Mouse (Mus musculus): ENCODE data around the gene Gm17359. TPM values are rescaled to one million over a fixed set of nuclear protein-coding genes. Genes with fewer than 3 reads are reported as not detected.

The Gm17359 gene
- polyA plus RNA-seq, 2 experiments = not detected

DNA sequence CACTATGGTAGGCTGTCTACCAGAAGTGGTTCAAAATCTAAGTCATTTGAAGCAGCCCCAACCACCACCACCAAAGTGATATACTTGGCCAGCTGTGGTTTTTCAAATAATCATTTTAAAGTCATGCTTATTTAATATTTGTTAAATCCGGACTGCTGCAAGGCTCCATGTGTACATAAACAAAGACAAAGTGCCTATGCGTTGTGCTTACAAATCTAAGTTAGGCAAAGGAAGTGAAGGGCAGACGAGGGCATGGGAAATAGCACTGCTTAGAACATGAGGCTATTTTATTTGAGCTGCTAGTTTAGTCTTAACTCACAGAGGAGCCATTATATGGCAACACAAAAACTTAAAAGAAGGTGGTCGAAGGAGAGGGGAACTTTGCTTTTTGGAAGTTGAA lies 43.4 kb upstream of the Gm17359 start:
- Histone ChIP-seq H3K9me3 (ENCODE audit: control insufficient read depth, low read length) (no peaks in the 10 kb centered on the region), H3K27ac (no peak overlapping the region), H3K9ac (replicated peaks) (no peak overlapping the region), H3K4me2 (ENCODE audit: low read depth) (no peak overlapping the region), H3K4me1 (replicated peaks; ENCODE audit: control insufficient read depth in 2 of 2, insufficient read depth in 2 of 2, low read length in 1 of 2) (0 out of 4 replicates have a peak, but pooled peaks cover 0 to 2% of the 10 kb centered on the region in 2 experiments), H3K4me3 (ENCODE audit: insufficient read depth in 1 of 2, low read depth in 2 of 2, low read length in 2 of 2) (no peak overlapping the region), H3K27me3 (ENCODE audit: control insufficient read depth, insufficient read depth, low read length) (peaks cover 10% of the 10 kb centered on the region), H3K36me3 (replicated peaks; ENCODE audit: control insufficient read depth, insufficient read depth, low read depth) (no peaks in the 10 kb centered on the region)
- no peak for TF ChIP-seq CTCF (IDR thresholded peaks at IDR 0.05; ENCODE audit: low read depth)
- no peak for TF ChIP-seq EP300 (IDR thresholded peaks at IDR 0.05; ENCODE audit: low read depth)
- DNase-seq (ENCODE audit: low read depth in 3 of 3, low spot score in 3 of 3) (no peak), ATAC-seq (ENCODE audit: insufficient read depth) (no peak)
- WGBS (ENCODE audit: insufficient replicate concordance) = 52% methylated on average over 4 of the region's 4 CpGs

DNA sequence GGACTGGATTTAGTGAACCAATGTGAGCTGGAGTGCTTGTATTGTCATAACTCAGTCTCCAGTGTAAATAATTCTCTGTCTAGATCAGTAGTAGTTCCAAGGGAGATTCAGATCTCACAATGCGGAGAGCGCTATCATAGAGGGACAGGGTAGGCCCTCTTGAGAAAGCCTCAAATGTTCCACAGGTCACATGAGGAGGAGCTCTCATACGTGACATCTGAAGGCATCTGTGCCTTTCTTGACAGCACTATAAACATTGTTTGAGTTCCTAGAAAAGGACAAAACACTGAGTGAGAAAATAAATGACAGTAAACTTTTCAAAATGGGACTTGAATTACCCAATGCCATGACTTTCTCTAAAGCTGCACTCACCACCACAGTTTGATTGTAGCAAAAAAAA lies 41.8 kb upstream of the Gm17359 start:
- Histone ChIP-seq H3K9ac (replicated peaks) (no peak overlapping the region), H3K27me3 (ENCODE audit: control insufficient read depth, insufficient read depth, low read length) (no peaks in the 10 kb centered on the region), H3K4me1 (replicated peaks; ENCODE audit: control insufficient read depth in 2 of 2, insufficient read depth in 2 of 2, low read length in 1 of 2) (0 out of 4 replicates have a peak, but pooled peaks cover 0 to 2% of the 10 kb centered on the region in 2 experiments), H3K4me3 (ENCODE audit: insufficient read depth in 1 of 2, low read depth in 2 of 2, low read length in 2 of 2) (no peak overlapping the region), H3K36me3 (replicated peaks; ENCODE audit: control insufficient read depth, insufficient read depth, low read depth) (no peaks in the 10 kb centered on the region), H3K27ac (no peak overlapping the region), H3K4me2 (ENCODE audit: low read depth) (no peak overlapping the region), H3K9me3 (ENCODE audit: control insufficient read depth, low read length) (no peaks in the 10 kb centered on the region)
- 71% methylated on average over 3 of the region's 3 CpGs for WGBS (ENCODE audit: insufficient replicate concordance)
- no peak for ATAC-seq (ENCODE audit: insufficient read depth)
- no peak for DNase-seq (ENCODE audit: low read depth in 3 of 3, low spot score in 3 of 3)
- TF ChIP-seq EP300 (IDR thresholded peaks at IDR 0.05; ENCODE audit: low read depth) (no peak), CTCF (IDR thresholded peaks at IDR 0.05; ENCODE audit: low read depth) (no peak)

- TF ChIP-seq EP300 (IDR thresholded peaks at IDR 0.05; ENCODE audit: low read depth) (no peak), CTCF (IDR thresholded peaks at IDR 0.05; ENCODE audit: low read depth) (no peak)
- no peak overlapping the region for H3K4me2 ChIP-seq (ENCODE audit: low read depth)
- DNase-seq (ENCODE audit: low read depth in 3 of 3, low spot score in 3 of 3) (no peak), ATAC-seq (ENCODE audit: insufficient read depth) (no peak)
- H3K36me3 ChIP-seq (replicated peaks; ENCODE audit: control insufficient read depth, insufficient read depth, low read depth) = no peaks in the 10 kb centered on the region
- H3K9me3 ChIP-seq (ENCODE audit: control insufficient read depth, low read length) = no peaks in the 10 kb centered on the region
- 0 out of 4 replicates have a peak, but pooled peaks cover 0 to 2% of the 10 kb centered on the region in 2 experiments for H3K4me1 ChIP-seq (replicated peaks; ENCODE audit: control insufficient read depth in 2 of 2, insufficient read depth in 2 of 2, low read length in 1 of 2)
- WGBS (ENCODE audit: insufficient replicate concordance) = 43% methylated on average over 5 of the region's 5 CpGs
- H3K9ac ChIP-seq (replicated peaks) = no peak overlapping the region
- H3K27ac ChIP-seq = no peak overlapping the region
- no peaks in the 10 kb centered on the region for H3K27me3 ChIP-seq (ENCODE audit: control insufficient read depth, insufficient read depth, low read length)
- H3K4me3 ChIP-seq (ENCODE audit: insufficient read depth in 1 of 2, low read depth in 2 of 2, low read length in 2 of 2) = no peak overlapping the region
These were observed 40.4 kb upstream of the Gm17359 start for GRCm38 (mm10) chr3:79296049-79296448.

DNA sequence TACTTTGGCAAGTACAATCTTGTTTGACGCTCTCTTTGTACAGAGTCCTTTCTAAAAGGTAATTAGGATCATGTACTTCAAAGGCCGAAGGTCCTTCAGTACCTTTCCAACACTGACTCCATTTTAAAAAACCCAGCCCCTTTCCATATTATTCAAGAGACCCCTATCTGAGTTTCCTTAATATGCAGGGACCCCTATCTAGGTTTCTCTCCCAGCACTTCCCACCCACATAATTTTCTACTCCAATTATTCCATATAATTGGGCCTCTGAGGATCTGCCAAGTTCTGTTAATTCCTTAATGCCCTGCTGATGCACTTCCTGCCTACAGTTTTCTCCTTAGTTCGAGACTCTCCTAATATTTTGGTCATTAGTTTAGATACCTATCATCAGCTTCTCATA lies 39.9 kb upstream of the Gm17359 start:
- Histone ChIP-seq H3K27me3 (ENCODE audit: control insufficient read depth, insufficient read depth, low read length) (no peaks in the 10 kb centered on the region), H3K36me3 (replicated peaks; ENCODE audit: control insufficient read depth, insufficient read depth, low read depth) (no peaks in the 10 kb centered on the region), H3K4me3 (ENCODE audit: insufficient read depth in 1 of 2, low read depth in 2 of 2, low read length in 2 of 2) (no peak overlapping the region), H3K4me1 (replicated peaks; ENCODE audit: control insufficient read depth in 2 of 2, insufficient read depth in 2 of 2, low read length in 1 of 2) (0 out of 4 replicates have a peak, but pooled peaks cover 0 to 2% of the 10 kb centered on the region in 2 experiments), H3K27ac (no peak overlapping the region), H3K4me2 (ENCODE audit: low read depth) (no peak overlapping the region), H3K9me3 (ENCODE audit: control insufficient read depth, low read length) (no peaks in the 10 kb centered on the region), H3K9ac (replicated peaks) (no peak overlapping the region)
- ATAC-seq (ENCODE audit: insufficient read depth) (no peak), DNase-seq (ENCODE audit: low read depth in 3 of 3, low spot score in 3 of 3) (no peak)
- WGBS (ENCODE audit: insufficient replicate concordance) = 58% methylated on average over 3 of the region's 3 CpGs
- TF ChIP-seq CTCF (IDR thresholded peaks at IDR 0.05; ENCODE audit: low read depth) (no peak), EP300 (IDR thresholded peaks at IDR 0.05; ENCODE audit: low read depth) (no peak)

DNA sequence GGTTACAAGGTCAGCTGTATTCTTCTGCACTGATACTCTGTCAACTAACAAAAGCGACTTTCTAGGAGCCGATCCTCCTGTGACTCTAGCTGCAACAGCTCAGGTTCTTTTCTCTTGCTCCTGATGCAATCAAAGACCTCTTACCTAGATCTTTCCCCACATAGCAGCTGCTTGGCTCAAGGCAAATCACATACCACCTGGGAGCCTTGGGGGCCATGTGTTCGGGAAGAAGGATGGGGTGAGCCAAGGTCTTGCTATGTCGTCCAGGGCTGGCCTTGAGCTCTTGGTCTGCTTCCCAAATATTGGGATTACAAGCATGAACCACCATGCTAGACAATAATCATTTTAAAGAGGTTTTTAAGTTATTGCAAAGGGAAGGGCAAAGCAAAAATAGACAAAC lies 39.2 kb upstream of the Gm17359 start:
- Histone ChIP-seq H3K4me3 (ENCODE audit: insufficient read depth in 1 of 2, low read depth in 2 of 2, low read length in 2 of 2) (no peak overlapping the region), H3K4me2 (ENCODE audit: low read depth) (no peak overlapping the region), H3K4me1 (replicated peaks; ENCODE audit: control insufficient read depth in 2 of 2, insufficient read depth in 2 of 2, low read length in 1 of 2) (0 out of 4 replicates have a peak, but pooled peaks cover 0 to 2% of the 10 kb centered on the region in 2 experiments), H3K27ac (no peak overlapping the region), H3K27me3 (ENCODE audit: control insufficient read depth, insufficient read depth, low read length) (no peaks in the 10 kb centered on the region), H3K36me3 (replicated peaks; ENCODE audit: control insufficient read depth, insufficient read depth, low read depth) (no peaks in the 10 kb centered on the region), H3K9ac (replicated peaks) (no peak overlapping the region), H3K9me3 (ENCODE audit: control insufficient read depth, low read length) (no peaks in the 10 kb centered on the region)
- WGBS (ENCODE audit: insufficient replicate concordance) = 63% methylated on average over 4 of the region's 4 CpGs
- TF ChIP-seq CTCF (IDR thresholded peaks at IDR 0.05; ENCODE audit: low read depth) = no peak
- TF ChIP-seq EP300 (IDR thresholded peaks at IDR 0.05; ENCODE audit: low read depth) = no peak
- no peak for DNase-seq (ENCODE audit: low read depth in 3 of 3, low spot score in 3 of 3)
- ATAC-seq (ENCODE audit: insufficient read depth) = no peak

All from liver, embryonic 14.5 days (tissue).